Mouse (Mus musculus) E14TG2a.4 (cell line): ENCODE data around the gene Hltf.
"Not testable (repeated sequence)": the region's sequence is repeated elsewhere in the genome, so short reads cannot be mapped to it uniquely, and the experiment has no call there.

Source experiments
- H3K27me3 ChIP-seq: 2 replicates; pipeline ENCODE4 v1.6.1; 2014; ENCODE audit warnings: low read length, control low read depth; ENCODE audit not compliant: insufficient read depth
- H3K36me3 ChIP-seq: 2 replicates; pipeline ENCODE4 v1.6.1; 2014; ENCODE audit warnings: low read length, control low read depth; ENCODE audit not compliant: insufficient read depth
- H3K4me1 ChIP-seq: replicated peaks from 2 replicates; pipeline ENCODE4 v1.6.1; 2014; ENCODE audit warnings: low read depth, low read length, control low read depth
- H3K4me3 ChIP-seq: replicated peaks from 2 replicates; pipeline ENCODE4 v1.5.1; 2014; ENCODE audit warnings: mild to moderate bottlenecking, low read length
- H3K9me3 ChIP-seq: 2 replicates; pipeline ENCODE4 v1.6.1; 2014; ENCODE audit warnings: low read length, control low read depth
- CTCF ChIP-seq: conservative IDR thresholded peaks from 2 replicates; pipeline ENCODE4 v1.5.1; 2014; ENCODE audit warnings: low read length
- NANOG ChIP-seq: IDR thresholded peaks from 2 replicates; pipeline ENCODE4 v1.6.1; 2014; ENCODE audit warnings: borderline replicate concordance, low read length, mixed read lengths
- POU5F1 ChIP-seq: IDR thresholded peaks from 2 replicates; pipeline ENCODE4 v1.6.1; 2014; ENCODE audit warnings: low read length, borderline replicate concordance

Gene Hltf

DNA sequence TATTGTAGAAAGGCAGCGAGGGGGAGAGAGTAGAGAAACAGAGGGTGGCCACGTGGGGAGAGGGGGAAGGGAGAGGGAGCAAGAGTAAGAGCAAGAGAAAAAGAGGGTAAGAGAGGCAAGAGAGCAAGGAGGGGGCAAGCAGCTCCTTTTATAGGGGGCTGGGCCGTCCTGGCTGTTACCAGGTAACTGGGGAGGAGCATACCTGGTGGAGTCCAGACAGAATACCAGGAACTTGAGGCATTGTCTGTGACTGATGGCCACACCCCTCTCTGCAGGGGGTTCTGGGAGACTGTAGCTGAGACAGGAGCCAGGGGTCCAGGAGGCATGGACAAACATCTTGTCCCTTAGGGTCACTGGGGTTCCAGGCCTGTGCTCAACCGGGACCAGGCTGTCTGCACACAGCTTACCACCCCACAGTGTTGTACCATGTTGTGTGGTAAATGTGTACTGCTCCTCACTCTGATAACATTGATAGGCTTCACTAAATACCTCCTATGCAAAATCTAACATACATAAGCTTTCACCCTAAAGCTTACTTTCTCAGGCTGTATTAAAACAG, 62.2 kb downstream of the Hltf start:
- TF ChIP-seq NANOG (no peak), CTCF (no peak), POU5F1 (no peak)

DNA sequence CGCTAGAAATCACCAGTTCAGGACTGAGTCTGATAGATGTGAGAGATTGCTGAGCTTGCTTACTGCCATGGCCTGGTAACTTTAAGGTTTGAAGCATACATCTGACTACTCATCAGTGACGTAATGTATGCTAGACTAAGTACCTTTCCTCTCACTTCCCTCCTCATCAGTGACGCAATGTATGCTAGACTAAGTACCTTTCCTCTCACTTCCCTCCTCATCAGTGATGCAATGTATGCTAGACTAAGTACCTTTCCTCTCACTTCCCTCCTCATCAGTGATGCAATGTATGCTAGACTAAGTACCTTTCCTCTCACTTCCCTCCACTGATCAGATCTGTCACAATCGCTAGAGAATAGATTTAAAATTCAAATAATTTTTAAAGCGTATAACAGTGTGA, 64.0 kb downstream of the Hltf start:
- peaks cover 20% of the 10 kb centered on the region for H3K4me1 ChIP-seq
- not testable (repeated sequence) for H3K4me3 ChIP-seq, H3K9me3 ChIP-seq, H3K27me3 ChIP-seq
- H3K36me3 ChIP-seq, result peaks cover 16% of the 10 kb centered on the region

More for the DNA sequence above, 62.2 kb downstream of the Hltf start:
- H3K36me3 ChIP-seq, result peaks cover 25% of the 10 kb centered on the region
- no peaks in the 10 kb centered on the region for H3K9me3 ChIP-seq
- H3K4me3 ChIP-seq, result peak overlapping the region; percentile 55
- H3K4me1 ChIP-seq, result peaks cover 20% of the 10 kb centered on the region
- H3K27me3 ChIP-seq, result no peaks in the 10 kb centered on the region

DNA sequence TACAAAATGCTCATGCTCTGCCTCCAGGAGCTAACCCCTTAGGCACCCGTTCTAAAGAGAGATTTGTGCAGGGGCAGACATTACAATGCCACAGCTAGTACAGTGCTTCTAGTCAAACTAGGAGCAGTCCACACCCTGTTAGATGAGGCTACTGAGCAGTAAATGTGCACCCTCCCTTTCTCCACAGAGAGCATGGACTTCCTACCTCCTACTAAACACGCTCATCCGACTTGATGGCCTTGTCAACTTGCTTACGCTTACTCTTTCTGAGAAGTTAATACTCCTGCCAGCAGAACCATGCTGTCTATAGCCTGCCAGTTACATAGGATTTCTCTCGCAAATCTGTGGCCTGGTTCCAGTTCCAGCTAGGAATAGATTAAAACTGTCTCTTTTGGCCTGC, 68.0 kb downstream of the Hltf start:
- peaks cover 13% of the 10 kb centered on the region for H3K4me1 ChIP-seq
- H3K9me3 ChIP-seq, result no peaks in the 10 kb centered on the region
- no peaks in the 10 kb centered on the region for H3K27me3 ChIP-seq
- no peak for TF ChIP-seq NANOG
- H3K36me3 ChIP-seq, result no peaks in the 10 kb centered on the region
- H3K4me3 ChIP-seq, result no peak overlapping the region

DNA sequence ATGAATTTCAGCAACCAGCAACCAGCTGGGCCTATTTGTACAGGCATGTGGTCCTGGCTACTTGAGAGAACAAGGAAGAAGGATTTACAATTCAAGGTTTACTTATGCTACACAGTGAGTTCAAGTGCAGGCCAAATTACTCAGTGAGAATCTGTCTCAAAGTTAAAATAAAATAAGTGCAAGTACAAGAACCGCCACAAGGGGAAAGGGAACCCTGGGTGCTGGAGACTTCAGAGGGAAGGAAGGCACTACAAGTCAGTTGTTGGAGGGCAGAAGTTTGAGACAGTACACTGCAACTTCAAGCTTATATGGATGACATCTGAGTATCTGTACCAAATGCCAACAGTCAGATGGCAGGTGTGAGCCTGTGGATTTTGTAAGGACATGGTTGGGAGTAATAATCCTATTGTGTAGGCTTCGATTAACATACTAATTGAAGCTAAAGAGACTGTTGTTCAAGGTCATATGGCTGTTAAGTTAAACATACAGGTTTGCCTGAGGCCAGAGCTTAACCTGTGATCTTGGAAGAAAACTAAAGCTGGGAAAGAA, 69.5 kb downstream of the Hltf start:
- no peaks in the 10 kb centered on the region for H3K9me3 ChIP-seq
- TF ChIP-seq POU5F1 (no peak), CTCF (peak; percentile 43)
- no peaks in the 10 kb centered on the region for H3K27me3 ChIP-seq
- no peak overlapping the region for H3K4me3 ChIP-seq
- peaks cover 13% of the 10 kb centered on the region for H3K4me1 ChIP-seq
- no peaks in the 10 kb centered on the region for H3K36me3 ChIP-seq

DNA sequence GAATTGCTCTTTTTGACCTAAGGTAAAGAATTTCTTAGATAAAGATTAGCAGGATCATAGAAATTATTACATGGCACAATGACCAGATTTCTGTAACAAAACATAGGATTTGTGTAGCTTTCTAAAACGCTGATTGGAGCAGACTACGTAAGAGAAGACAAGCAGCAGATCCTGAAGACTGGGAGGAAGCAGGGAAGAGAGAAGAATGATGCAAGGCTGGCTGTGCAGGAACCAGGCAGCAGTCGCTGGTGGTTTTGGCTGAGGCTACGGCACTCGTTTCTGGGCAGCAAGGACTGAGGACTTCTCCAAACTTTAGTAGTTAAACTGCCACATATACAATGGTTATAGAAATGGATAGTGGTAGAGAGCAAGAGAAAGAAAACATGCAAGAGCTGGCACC, 71.9 kb downstream of the Hltf start:
- no peaks in the 10 kb centered on the region for H3K9me3 ChIP-seq
- TF ChIP-seq CTCF, result no peak
- no peak for TF ChIP-seq NANOG
- TF ChIP-seq POU5F1, result no peak
- H3K36me3 ChIP-seq, result no peaks in the 10 kb centered on the region
- H3K4me3 ChIP-seq, result no peak overlapping the region
- peaks cover 13% of the 10 kb centered on the region for H3K4me1 ChIP-seq
- H3K27me3 ChIP-seq, result no peaks in the 10 kb centered on the region

DNA sequence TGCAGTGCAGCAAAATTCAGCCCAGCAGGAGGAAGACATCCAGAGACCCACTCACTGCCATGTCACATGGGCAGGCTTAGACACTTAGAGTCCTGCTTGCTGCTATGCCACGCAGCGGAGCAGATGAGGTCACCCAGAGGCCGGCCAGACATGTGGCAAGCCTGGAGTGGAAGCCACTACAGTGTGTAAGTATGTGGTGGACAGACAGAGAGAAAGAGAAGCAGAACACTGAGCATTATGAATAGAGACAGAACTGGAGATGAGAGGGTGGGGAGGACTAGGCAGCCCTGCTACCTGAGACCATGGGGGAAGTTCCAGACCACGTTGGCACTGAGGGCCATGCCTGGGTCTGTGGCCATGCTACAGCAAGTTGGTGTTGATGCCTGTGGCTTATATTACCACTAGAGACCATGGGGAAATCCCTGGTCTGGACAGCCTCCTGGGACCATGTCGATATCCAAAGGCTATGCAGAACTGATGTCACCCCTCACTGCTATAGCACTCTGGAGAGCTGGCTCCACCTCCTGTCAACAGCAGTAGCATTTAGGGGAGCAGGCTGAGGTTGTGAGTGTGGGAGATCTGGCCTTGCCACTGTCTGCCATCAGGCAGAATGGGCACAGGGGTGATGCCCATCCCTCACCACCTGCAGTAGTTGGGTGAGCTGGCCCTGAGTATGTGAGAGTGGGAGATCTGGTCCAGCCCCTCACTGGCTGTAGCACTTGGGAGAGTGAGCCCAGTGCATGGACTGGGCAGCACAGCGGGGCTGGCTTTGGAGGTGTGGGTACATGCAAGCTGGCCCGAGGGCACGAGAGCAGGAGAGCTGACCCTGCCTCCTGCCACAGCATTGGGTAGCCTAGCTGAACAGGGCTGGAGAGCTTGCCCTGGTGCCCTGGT, 73.1 kb downstream of the Hltf start:
- Histone ChIP-seq H3K36me3 (no peaks in the 10 kb centered on the region), H3K4me1 (peaks cover 13% of the 10 kb centered on the region), H3K27me3 (no peaks in the 10 kb centered on the region), H3K9me3 (no peaks in the 10 kb centered on the region), H3K4me3 (no peak overlapping the region)
- TF ChIP-seq CTCF, result no peak
- no peak for TF ChIP-seq NANOG
- no peak for TF ChIP-seq POU5F1

DNA sequence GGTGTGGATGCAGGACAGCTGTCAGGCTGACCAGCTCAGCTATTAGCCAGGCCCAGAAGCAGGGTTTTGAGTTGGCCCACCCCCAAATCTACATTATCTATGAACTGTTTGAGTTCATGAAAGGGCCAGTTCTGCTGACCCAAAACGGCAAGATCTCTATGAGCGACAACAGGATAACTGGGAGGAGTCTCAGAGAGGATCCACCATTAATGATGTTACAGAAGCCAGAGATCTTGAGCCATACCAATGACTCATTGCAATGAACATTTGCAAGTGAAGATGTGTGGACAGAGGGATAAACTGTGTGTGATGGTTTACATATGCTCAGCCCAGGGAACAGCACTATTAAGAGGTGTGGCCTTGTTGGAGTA, 73.7 kb downstream of the Hltf start:
- Histone ChIP-seq H3K4me3 (no peak overlapping the region), H3K9me3 (peaks cover 4% of the 10 kb centered on the region; the same call in 1 of the 2 replicates), H3K27me3 (no peaks in the 10 kb centered on the region), H3K36me3 (no peaks in the 10 kb centered on the region), H3K4me1 (peaks cover 13% of the 10 kb centered on the region)
- no peak for TF ChIP-seq CTCF
- no peak for TF ChIP-seq NANOG
- no peak for TF ChIP-seq POU5F1

DNA sequence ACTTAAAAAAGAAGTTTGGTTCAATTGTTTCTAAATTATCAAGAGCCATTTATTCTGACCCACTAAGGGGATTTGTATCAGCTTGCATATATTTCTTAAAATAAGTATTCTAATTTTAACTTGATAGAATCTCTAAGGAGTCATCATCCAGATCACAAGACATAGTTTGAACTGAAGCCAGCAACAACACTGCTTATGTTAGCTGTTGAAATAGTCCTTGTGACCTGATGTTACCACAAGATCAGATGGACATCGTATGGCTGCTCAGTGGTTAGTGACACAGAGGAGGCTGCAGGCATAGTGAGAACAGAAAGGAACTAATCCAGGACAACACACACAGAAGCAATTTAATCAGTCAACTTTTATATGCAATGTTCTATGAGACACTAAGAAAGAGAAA, 75.1 kb downstream of the Hltf start:
- H3K27me3 ChIP-seq, result no peaks in the 10 kb centered on the region
- H3K4me1 ChIP-seq, result peaks cover 4% of the 10 kb centered on the region
- 0 out of 2 replicates have a peak, but pooled peaks cover 4% of the 10 kb centered on the region for H3K36me3 ChIP-seq
- H3K9me3 ChIP-seq, result peaks cover 17% of the 10 kb centered on the region
- no peak overlapping the region for H3K4me3 ChIP-seq
- TF ChIP-seq POU5F1 (no peak), NANOG (no peak), CTCF (no peak)

DNA sequence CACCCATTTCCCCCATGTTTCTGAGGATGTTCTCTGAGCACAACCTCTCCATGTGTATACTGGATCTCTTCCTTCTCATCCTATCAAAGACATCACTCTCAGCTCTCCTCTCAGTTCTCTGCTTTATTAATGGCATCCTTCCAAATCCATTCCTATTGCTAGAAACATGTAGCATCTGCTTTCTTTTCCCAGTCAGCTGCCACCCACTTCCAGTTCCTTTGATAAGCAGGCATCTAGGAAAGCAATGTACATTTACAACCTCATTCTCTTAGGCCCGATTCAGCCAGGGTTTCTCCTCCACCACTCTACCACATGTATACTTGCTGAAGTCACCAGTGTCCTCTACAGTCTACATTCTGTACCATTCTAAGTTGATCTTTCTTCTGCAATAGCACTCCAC, 76.1 kb downstream of the Hltf start:
- Histone ChIP-seq H3K4me3 (no peak overlapping the region), H3K27me3 (no peaks in the 10 kb centered on the region), H3K4me1 (no peaks in the 10 kb centered on the region), H3K36me3 (0 out of 2 replicates have a peak, but pooled peaks cover 4% of the 10 kb centered on the region), H3K9me3 (peaks cover 22% of the 10 kb centered on the region)
- TF ChIP-seq NANOG (no peak), CTCF (no peak), POU5F1 (no peak)
